Mouse (Mus musculus) ES-Bruce4 (cell line): Measurements from ENCODE around the gene Cd8a. TPM values are rescaled to one million over a fixed set of nuclear protein-coding genes. Genes with fewer than 3 reads are reported as not detected.

Experiments
- H3K27ac ChIP-seq: 2 replicates; pipeline ENCODE4 v1.5.1; 2012; ENCODE audit warnings: low read length, inconsistent platforms; ENCODE audit not compliant: insufficient read depth
- H3K27me3 ChIP-seq: 2 replicates; pipeline ENCODE4 v1.6.1; 2012; ENCODE audit warnings: mild to moderate bottlenecking, low read length, inconsistent platforms; ENCODE audit not compliant: control insufficient read depth, poor library complexity, insufficient read depth, severe bottlenecking
- H3K36me3 ChIP-seq: 2 replicates; pipeline ENCODE4 v1.6.1; 2012; ENCODE audit warnings: inconsistent platforms, mild to moderate bottlenecking, low read length, moderate library complexity; ENCODE audit not compliant: control insufficient read depth, poor library complexity, insufficient read depth, severe bottlenecking
- H3K4me1 ChIP-seq: one replicate; pipeline ENCODE4 v1.8.1; 2011; ENCODE audit warnings: low read length; ENCODE audit not compliant: control insufficient read depth, insufficient read depth
- H3K4me3 ChIP-seq: 2 replicates; pipeline ENCODE4 v1.5.1; 2011; ENCODE audit warnings: low read depth, mild to moderate bottlenecking, low read length
- H3K9ac ChIP-seq: 2 replicates; pipeline ENCODE4 v1.6.1; 2012; ENCODE audit warnings: low read depth, mild to moderate bottlenecking, inconsistent platforms; ENCODE audit not compliant: poor library complexity, severe bottlenecking
- H3K9me3 ChIP-seq: replicated peaks from 2 replicates; pipeline ENCODE4 v1.6.1; 2012; ENCODE audit warnings: mild to moderate bottlenecking, low read length, inconsistent platforms; ENCODE audit not compliant: control insufficient read depth, poor library complexity, insufficient read depth, severe bottlenecking
- CTCF ChIP-seq: IDR thresholded peaks from one replicate; pipeline ENCODE4 v1.8.1; 2011; ENCODE audit warnings: low read depth, low read length
- EP300 ChIP-seq: IDR thresholded peaks from 2 replicates; pipeline ENCODE4 v1.6.1; 2011; ENCODE audit warnings: low read depth, low read length; ENCODE audit not compliant: insufficient read depth
- POLR2A ChIP-seq: IDR thresholded peaks from one replicate; pipeline ENCODE4 v1.8.1; 2011; ENCODE audit warnings: low read length; ENCODE audit not compliant: insufficient read depth
- polyA plus RNA-seq: library from polyadenylated mRNA; stranded (reverse); fragments of >200 nt; gene quantifications from 2 replicates; pipeline ENCODE4 v1.2.4, GENCODE M21; 2011; ENCODE audit warnings: low read depth; ENCODE audit not compliant: missing spikeins, insufficient read depth, insufficient read length

The Cd8a gene
- polyA plus RNA-seq, 1 experiment: 0.27 TPM

DNA sequence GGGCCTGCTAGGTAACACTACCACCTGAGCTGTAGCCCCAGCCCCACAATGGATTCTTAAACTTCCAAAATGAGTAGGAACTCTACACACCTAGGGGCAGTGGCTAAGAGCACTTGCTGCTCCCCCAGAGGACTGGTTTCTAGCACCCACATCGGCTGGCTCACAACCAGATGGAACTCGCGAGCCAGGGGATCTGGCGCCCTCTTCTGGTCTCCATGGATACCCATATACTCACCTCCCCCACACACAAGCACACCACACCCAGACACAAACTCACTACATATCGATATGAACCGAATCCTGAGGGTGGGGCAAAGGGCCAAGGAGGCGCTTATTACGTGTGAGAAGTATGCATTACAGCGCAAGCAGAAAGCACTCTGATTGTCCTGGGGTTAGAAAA is 25.2 kb upstream of the Cd8a start:
- peak; percentile 42 for TF ChIP-seq CTCF
- TF ChIP-seq POLR2A: no peak
- Histone ChIP-seq H3K9me3 (no peaks in the 10 kb centered on the region; the same call in 1 of the 2 replicates), H3K4me3 (no peak overlapping the region), H3K27ac (no peak overlapping the region), H3K36me3 (no peaks in the 10 kb centered on the region), H3K9ac (no peak overlapping the region), H3K27me3 (no peaks in the 10 kb centered on the region), H3K4me1 (no peaks in the 10 kb centered on the region)

DNA sequence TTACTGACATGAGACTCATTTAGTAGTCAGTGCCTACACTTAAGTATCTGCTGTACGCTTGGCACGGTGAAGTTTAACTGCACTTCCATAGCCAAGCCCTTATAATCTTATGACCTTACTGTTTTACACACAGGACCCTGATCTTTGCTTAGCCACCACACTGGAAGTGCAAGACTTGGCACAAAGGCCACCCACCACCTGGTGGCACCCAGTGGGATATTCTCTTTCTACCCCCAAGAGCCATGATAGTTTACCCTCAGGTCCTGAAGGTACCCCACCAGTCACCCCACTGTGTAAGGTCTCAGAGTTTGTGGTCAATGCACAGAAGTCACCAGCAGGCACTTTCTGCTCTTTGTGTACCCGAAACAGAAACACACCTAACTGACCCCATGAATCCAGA is 22.0 kb upstream of the Cd8a start:
- no peaks in the 10 kb centered on the region for H3K36me3 ChIP-seq
- H3K9me3 ChIP-seq: no peaks in the 10 kb centered on the region; the same call in 1 of the 2 replicates
- no peaks in the 10 kb centered on the region for H3K4me1 ChIP-seq
- no peak for TF ChIP-seq EP300
- no peak for TF ChIP-seq POLR2A
- no peak for TF ChIP-seq CTCF
- H3K27ac ChIP-seq: no peak overlapping the region
- no peak overlapping the region for H3K9ac ChIP-seq
- no peak overlapping the region for H3K4me3 ChIP-seq
- H3K27me3 ChIP-seq: no peaks in the 10 kb centered on the region

DNA sequence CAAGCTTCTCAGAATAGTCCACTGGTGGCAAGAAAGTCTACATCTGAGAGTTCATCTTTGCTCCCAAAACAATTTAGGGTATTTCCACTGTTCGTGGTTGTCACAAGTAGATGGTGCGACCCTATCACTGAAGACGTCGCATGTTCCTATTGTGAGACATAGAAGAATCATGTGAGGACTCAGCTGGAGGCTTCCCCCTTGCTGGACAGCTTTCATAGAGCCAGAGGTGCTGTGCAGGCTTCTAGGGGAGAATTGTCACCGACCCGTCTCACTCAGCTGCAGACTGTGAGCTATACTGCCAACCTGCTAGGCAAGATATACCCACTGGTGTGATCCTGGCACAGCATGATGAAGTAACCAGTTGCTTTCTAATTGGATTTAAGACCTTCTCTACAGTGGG is 21.0 kb upstream of the Cd8a start:
- H3K9me3 ChIP-seq: no peaks in the 10 kb centered on the region
- H3K9ac ChIP-seq: no peak overlapping the region
- H3K4me1 ChIP-seq: no peaks in the 10 kb centered on the region
- no peaks in the 10 kb centered on the region for H3K27me3 ChIP-seq
- no peak overlapping the region for H3K4me3 ChIP-seq
- TF ChIP-seq CTCF: no peak
- TF ChIP-seq POLR2A: no peak
- TF ChIP-seq EP300: no peak
- H3K27ac ChIP-seq: no peak overlapping the region
- no peaks in the 10 kb centered on the region for H3K36me3 ChIP-seq

DNA sequence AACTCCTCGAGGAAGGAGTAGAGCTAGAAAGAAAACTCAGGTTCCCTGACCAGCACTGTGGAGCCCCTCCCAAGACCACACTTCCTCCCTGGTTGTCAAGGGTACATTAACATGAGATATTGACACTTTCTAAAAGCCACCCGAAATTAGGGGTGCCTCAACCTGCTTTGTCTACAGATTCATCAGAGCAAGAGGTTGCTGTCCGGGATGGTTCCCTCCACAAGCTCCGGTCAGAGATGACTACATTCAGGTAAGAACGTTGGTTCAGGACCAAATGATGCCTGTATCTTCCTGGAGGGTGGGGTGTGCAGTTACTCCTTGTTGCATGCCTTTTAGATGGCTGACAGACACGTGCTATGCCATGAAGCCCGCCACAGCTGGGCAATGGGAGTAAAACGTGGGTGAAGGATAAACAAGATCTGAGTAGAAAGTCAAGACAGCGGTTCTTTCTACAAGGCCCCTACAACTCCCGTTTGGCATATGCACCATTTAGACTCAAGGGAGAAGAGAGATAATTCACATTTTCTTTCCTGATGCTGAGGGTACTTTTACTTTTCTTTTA is 20.3 kb upstream of the Cd8a start:
- H3K4me1 ChIP-seq: no peaks in the 10 kb centered on the region
- no peak for TF ChIP-seq CTCF
- no peak for TF ChIP-seq POLR2A
- no peak for TF ChIP-seq EP300
- no peaks in the 10 kb centered on the region for H3K9me3 ChIP-seq
- no peaks in the 10 kb centered on the region for H3K36me3 ChIP-seq
- H3K27ac ChIP-seq: no peak overlapping the region
- no peak overlapping the region for H3K4me3 ChIP-seq
- no peaks in the 10 kb centered on the region for H3K27me3 ChIP-seq
- no peak overlapping the region for H3K9ac ChIP-seq

DNA sequence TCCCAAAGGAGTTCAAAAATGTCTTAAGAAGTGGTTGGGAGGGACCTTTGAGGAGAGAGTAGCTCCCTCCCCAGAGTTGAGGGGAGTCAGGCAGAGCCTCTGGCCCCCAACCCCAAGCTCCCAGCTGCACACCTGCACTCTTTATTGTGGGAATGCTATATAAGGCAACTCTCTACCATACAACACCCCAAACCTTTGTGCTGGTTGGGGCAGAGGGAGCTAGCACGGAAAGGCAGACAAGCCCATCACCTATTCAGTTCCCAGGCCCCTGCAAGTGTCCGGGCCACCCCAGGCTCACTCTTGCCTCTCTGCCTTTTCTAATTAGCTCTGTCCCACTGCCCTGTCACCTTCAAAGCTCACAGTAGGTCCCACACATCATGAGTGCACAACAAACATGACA is 19.5 kb upstream of the Cd8a start:
- Histone ChIP-seq H3K9ac (no peak overlapping the region), H3K4me3 (no peak overlapping the region), H3K9me3 (no peaks in the 10 kb centered on the region), H3K27me3 (no peaks in the 10 kb centered on the region), H3K27ac (no peak overlapping the region), H3K36me3 (no peaks in the 10 kb centered on the region), H3K4me1 (no peaks in the 10 kb centered on the region)
- no peak for TF ChIP-seq POLR2A
- TF ChIP-seq EP300: no peak
- TF ChIP-seq CTCF: no peak

DNA sequence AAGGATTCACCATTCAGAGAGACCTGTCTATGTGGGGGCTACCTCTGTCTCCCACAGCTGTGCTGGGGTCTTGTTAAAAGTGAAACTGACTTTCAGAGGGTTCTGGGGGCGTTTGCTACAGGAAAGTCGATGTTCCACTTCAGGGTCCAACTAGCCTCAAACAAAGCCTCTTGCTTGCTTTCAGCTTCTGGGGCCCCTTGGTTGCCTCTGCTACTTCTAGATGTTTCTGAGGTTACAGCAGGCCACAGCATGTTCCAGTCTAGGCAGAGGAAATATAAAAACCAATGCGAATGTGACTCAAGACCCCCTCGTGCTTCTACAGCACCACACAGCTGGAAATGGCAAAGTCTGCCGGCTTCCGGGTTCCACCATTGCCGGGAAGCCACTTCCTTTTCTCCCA is 15.7 kb upstream of the Cd8a start:
- TF ChIP-seq POLR2A (no peak), CTCF (no peak)
- H3K4me3 ChIP-seq: no peak overlapping the region
- H3K4me1 ChIP-seq: no peaks in the 10 kb centered on the region
- no peaks in the 10 kb centered on the region; the same call in 1 of the 2 replicates for H3K27me3 ChIP-seq
- H3K27ac ChIP-seq: no peak overlapping the region
- H3K9me3 ChIP-seq: no peaks in the 10 kb centered on the region
- H3K36me3 ChIP-seq: no peaks in the 10 kb centered on the region
- H3K9ac ChIP-seq: no peak overlapping the region
